Mouse (Mus musculus): ENCODE data around the gene Ptcd2. TPM values are rescaled to one million over a fixed set of nuclear protein-coding genes. Genes with fewer than 3 reads are reported as not detected.

The Ptcd2 gene
- total RNA-seq (2023), result 10 to 100 TPM; 36.8 to 38.4 TPM

DNA sequence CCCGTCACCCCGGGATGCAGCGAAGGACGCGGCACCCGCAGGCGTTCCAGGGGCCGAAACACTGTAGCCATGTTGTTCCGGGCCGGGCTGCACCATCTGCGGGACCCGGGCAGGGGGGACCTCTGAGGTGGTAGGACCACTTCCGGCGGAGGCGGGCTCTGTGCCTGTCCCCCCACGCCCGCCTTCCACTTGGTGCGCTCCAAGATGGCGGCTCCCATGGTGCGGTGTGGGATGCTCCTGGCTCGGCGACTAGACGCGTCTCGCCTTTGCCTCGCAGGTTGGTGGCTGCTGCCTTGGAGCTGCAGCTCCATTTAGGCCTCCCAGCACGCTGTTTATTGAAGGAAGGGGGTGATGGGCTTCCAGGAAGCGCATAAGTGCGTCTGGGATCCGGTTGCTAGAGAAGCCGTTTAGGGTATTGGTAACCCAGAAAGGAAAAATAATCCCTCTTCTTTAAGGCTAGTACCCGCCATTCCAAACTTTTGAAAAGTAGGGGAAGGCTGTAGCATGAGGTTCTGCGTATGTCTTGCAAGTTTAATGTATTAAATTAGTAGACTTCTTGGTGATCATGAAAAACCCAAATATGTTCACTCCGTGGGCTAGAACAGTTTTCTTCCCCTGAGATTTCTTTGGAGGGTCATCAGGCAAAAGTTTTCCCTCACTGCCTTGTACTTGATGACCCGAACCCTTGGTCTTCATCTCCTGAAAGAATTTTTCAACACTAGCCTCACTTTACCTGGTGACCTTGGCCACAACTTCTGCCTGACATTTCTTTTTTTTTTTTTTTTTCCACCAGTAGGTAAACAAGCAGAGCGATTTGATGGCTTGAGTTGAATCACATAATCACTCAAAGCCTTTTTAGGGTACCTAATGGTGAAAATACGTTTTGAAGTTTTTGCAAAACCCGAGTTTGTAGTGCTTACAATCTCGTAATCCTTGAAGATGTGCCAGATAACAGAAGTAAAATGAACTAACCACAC is at the start of gene Ptcd2, which contains the start of gene Mrps27:
Gene Ptcd2 (minus strand): TSS at position 107 of the 977 bp plus-strand sequence.
Gene Mrps27 (plus strand): TSS at position 188 of the 977 bp plus-strand sequence.

Other genes with a start within 250 kb of the Ptcd2 start
- gene Zfp366, start 159.9 kb downstream of the Ptcd2 start, total RNA-seq (2023), result under 1 TPM; 0.12 to 0.26 TPM
- gene Mrps27, start 81 bp upstream of the Ptcd2 start, total RNA-seq (2023), result 10 to 100 TPM; 15.9 to 18.2 TPM
- not detected for gene Map1b, start 171.8 kb upstream of the Ptcd2 start, total RNA-seq (2023)

All from B cell, adult 67 days (primary cell).